Mouse (Mus musculus) myocyte (in vitro differentiated cells): ENCODE results near the gene Larp1. TPM values are rescaled to one million over a fixed set of nuclear protein-coding genes. Genes with fewer than 3 reads are reported as not detected.

ENCODE experiments used
- H3K27me3 ChIP-seq: one replicate; pipeline ENCODE4 v1.6.1; 2011; ENCODE audit not compliant: control insufficient read depth, insufficient read depth, insufficient read length
- H3K36me3 ChIP-seq: one replicate; pipeline ENCODE4 v1.6.1; 2011; ENCODE audit not compliant: control insufficient read depth, insufficient read depth
- H3K4me2 ChIP-seq: one replicate; pipeline ENCODE4 v1.6.1; 2011; ENCODE audit warnings: low read depth, control low read depth
- H3K4me3 ChIP-seq: one replicate; pipeline ENCODE4 v1.5.1; 2011; ENCODE audit warnings: mild to moderate bottlenecking, control low read depth, moderate library complexity
- H3K79me2 ChIP-seq: one replicate; pipeline ENCODE4 v1.6.1; 2011; ENCODE audit not compliant: control insufficient read depth, insufficient read depth
- H3ac ChIP-seq: one replicate; pipeline ENCODE4 v1.6.1; 2011; ENCODE audit not compliant: control insufficient read depth, insufficient read length
- CEBPB ChIP-seq: IDR thresholded peaks from 2 replicates; pipeline ENCODE4 v1.6.1; 2011; ENCODE audit warnings: mild to moderate bottlenecking, moderate library complexity; ENCODE audit not compliant: poor library complexity, insufficient read depth, severe bottlenecking
- E2F4 ChIP-seq: IDR thresholded peaks from one replicate; pipeline ENCODE4 v1.6.1; 2011; ENCODE audit warnings: mild to moderate bottlenecking, control low read depth, moderate library complexity; ENCODE audit not compliant: insufficient read depth
- MAX ChIP-seq: IDR thresholded peaks from one replicate; pipeline ENCODE4 v1.6.1; 2011; ENCODE audit warnings: low read depth, mild to moderate bottlenecking, control low read depth
- MYOD1 ChIP-seq, 3 experiments: IDR thresholded peaks; one replicate each; pipeline ENCODE4 v1.6.1; 2011; ENCODE audit warnings: control low read depth in 2 of 3, low read depth in 2 of 3, mild to moderate bottlenecking in 2 of 3, moderate library complexity in 1 of 3; ENCODE audit not compliant: insufficient read length in 2 of 3, control insufficient read depth in 1 of 3
- MYOG ChIP-seq, 3 experiments: IDR thresholded peaks; one replicate each; pipeline ENCODE4 v1.6.1; 2011; ENCODE audit warnings: control low read depth in 2 of 3, low read depth in 2 of 3, mild to moderate bottlenecking in 2 of 3; ENCODE audit not compliant: insufficient read length in 2 of 3, control insufficient read depth in 1 of 3, insufficient read depth in 1 of 3
- POLR2A ChIP-seq: IDR thresholded peaks from one replicate; pipeline ENCODE4 v1.6.1; 2011; ENCODE audit warnings: low read depth, mild to moderate bottlenecking, control low read depth, moderate library complexity; ENCODE audit not compliant: insufficient read length
- POLR2AphosphoS2 ChIP-seq: IDR thresholded peaks from one replicate; pipeline ENCODE4 v1.6.1; 2011; ENCODE audit warnings: low read depth, control low read depth; ENCODE audit not compliant: insufficient read length
- REST ChIP-seq: IDR thresholded peaks from one replicate; pipeline ENCODE4 v1.6.1; 2011; ENCODE audit warnings: mild to moderate bottlenecking, control low read depth, moderate library complexity; ENCODE audit not compliant: insufficient read depth, insufficient read length
- SRF ChIP-seq: IDR thresholded peaks from one replicate; pipeline ENCODE4 v1.6.1; 2011; ENCODE audit warnings: low read depth; ENCODE audit not compliant: control insufficient read depth, insufficient read length
- TCF12 ChIP-seq: IDR thresholded peaks from one replicate; pipeline ENCODE4 v1.6.1; 2011; ENCODE audit warnings: mild to moderate bottlenecking, control low read depth; ENCODE audit not compliant: poor library complexity, insufficient read depth, severe bottlenecking
- TCF3 ChIP-seq: IDR thresholded peaks from one replicate; pipeline ENCODE4 v1.6.1; 2011; ENCODE audit warnings: low read depth, control low read depth; ENCODE audit not compliant: insufficient read length
- USF1 ChIP-seq: IDR thresholded peaks from one replicate; pipeline ENCODE4 v1.6.1; 2011; ENCODE audit warnings: low read depth, mild to moderate bottlenecking, control low read depth, moderate library complexity
- polyA plus RNA-seq: library from polyadenylated mRNA; unstranded; fragments of >200 nt; fragmentation: generic; extraction: Trizol; gene quantifications from one replicate; pipeline ENCODE4 v1.2.1, GENCODE M21; 2012; ENCODE audit warnings: missing spikeins

Gene Larp1
- polyA plus RNA-seq, 1 experiment, result 67.6 TPM

DNA sequence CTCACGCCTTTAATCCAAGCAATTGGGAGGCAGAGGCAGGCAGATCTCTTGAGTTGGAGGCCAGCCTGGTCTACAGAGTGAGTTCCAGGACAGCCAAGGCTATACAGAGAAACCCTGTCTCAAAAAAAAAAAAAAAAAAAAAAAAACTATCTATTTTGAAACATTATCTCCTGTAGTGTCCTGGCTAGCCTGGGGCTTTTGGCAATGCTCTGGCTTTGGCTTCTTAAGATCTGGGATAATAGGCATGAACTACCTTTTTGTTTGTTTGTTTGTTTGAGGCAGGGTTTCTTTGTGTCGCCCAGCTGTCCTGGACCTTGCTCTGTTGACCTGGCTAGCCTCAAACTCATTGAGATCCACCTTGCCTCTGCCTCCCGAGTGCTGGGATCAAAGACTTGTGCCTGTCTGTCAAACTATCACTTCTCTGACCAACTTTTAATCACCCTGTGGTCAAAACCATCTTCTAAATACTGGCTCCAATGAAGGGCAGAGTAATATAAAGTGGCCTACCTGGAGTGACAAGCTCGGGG, 92.4 kb downstream of the Larp1 start:
- no peak for TF ChIP-seq E2F4
- TF ChIP-seq POLR2AphosphoS2, result no peak
- TF ChIP-seq MAX, result no peak
- no peak for TF ChIP-seq SRF
- no peak for TF ChIP-seq TCF12
- no peak for TF ChIP-seq CEBPB
- no peak for TF ChIP-seq MYOD1 (IDR thresholded peaks at IDR 0.05; ENCODE audit: control insufficient read depth in 1 of 3, insufficient read length in 2 of 3, low read depth in 2 of 3)
- TF ChIP-seq REST, result no peak
- TF ChIP-seq TCF3, result no peak
- TF ChIP-seq MYOG (IDR thresholded peaks at IDR 0.05; ENCODE audit: control insufficient read depth in 1 of 3, insufficient read depth in 1 of 3, insufficient read length in 2 of 3, low read depth in 2 of 3), result no peak
- TF ChIP-seq POLR2A, result no peak
- TF ChIP-seq USF1, result no peak
- Histone ChIP-seq H3K36me3 (no peaks in the 10 kb centered on the region), H3K79me2 (peaks cover 22% of the 10 kb centered on the region), H3ac (no peak overlapping the region), H3K27me3 (no peaks in the 10 kb centered on the region), H3K4me2 (no peak overlapping the region), H3K4me3 (no peak overlapping the region)

DNA sequence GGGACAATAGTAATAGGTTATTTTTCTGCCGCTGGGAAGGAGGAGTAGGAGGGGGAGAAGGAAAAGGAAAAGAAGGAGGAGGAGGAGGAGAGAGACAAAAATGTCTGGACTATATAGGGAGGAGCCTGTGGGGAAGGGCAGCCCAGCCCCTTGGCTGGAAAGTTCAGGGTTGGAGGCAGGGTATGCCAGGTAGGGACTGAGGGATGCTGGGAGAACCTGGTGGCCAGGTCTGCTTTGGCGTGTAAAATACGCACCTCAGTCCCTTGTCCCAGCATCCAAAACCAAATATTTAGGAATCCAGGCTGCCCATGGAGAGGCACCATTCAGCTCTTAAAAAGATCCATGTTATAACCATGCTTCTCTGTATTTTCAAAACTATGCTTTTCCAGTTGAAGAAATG, 93.3 kb downstream of the Larp1 start:
- H3K27me3 ChIP-seq, result no peaks in the 10 kb centered on the region
- no peak for TF ChIP-seq SRF
- no peak for TF ChIP-seq TCF3
- no peak for TF ChIP-seq REST
- no peak for TF ChIP-seq E2F4
- no peak for TF ChIP-seq MAX
- no peak for TF ChIP-seq TCF12
- no peak for TF ChIP-seq USF1
- TF ChIP-seq MYOD1 (IDR thresholded peaks at IDR 0.05; ENCODE audit: control insufficient read depth in 1 of 3, insufficient read length in 2 of 3, low read depth in 2 of 3), result no peak
- no peak for TF ChIP-seq MYOG (IDR thresholded peaks at IDR 0.05; ENCODE audit: control insufficient read depth in 1 of 3, insufficient read depth in 1 of 3, insufficient read length in 2 of 3, low read depth in 2 of 3)
- TF ChIP-seq POLR2A, result no peak
- no peak for TF ChIP-seq POLR2AphosphoS2
- no peak for TF ChIP-seq CEBPB
- no peak overlapping the region for H3ac ChIP-seq
- H3K79me2 ChIP-seq, result peaks cover 24% of the 10 kb centered on the region
- H3K4me3 ChIP-seq, result no peak overlapping the region
- H3K36me3 ChIP-seq, result no peaks in the 10 kb centered on the region
- H3K4me2 ChIP-seq, result no peak overlapping the region

DNA sequence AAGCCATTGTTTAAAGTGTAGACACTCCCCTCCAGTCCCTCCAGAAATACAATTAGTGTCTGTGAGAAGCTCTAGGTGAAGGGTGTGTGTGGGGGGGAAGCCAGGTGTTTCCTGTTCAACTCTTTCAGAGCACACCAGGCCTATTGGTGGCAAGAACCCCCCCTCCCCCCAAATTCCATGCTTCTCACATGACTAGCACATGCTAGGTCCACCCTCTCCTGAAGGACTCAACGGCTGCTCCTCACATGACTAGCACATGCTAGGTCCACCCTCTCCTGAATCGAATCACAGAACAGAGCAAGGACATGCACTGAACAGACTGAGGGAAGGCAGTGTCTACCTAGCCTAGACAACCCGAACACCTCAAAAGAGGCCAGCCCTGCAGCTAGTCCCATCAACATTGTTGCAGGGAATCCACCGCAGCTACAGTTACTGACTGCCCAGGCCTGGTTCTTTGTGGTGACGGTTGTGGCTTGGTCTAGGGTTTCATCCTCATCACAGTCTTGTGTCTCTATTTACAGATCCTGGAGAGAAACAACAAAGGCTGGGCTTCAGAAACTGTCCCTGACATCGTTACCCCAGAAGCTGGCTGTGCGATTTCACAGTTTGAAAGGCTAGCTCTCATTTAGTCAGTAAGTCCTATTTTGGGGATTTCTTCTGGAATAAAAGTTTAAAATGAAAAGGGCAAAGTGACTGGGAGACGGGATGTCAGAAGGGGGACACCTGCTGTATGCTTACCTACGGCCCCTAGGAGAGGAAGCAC, 93.9 kb downstream of the Larp1 start:
- Histone ChIP-seq H3ac (peak overlapping the region; percentile 33), H3K36me3 (no peaks in the 10 kb centered on the region), H3K4me2 (peak overlapping the region; percentile 87), H3K27me3 (no peaks in the 10 kb centered on the region), H3K4me3 (peak overlapping the region; percentile 97), H3K79me2 (peaks cover 30% of the 10 kb centered on the region)
- TF ChIP-seq USF1 (no peak), TCF3 (no peak), CEBPB (no peak), MYOG (IDR thresholded peaks at IDR 0.05; ENCODE audit: control insufficient read depth in 1 of 3, insufficient read depth in 1 of 3, insufficient read length in 2 of 3, low read depth in 2 of 3) (no peak), MYOD1 (IDR thresholded peaks at IDR 0.05; ENCODE audit: control insufficient read depth in 1 of 3, insufficient read length in 2 of 3, low read depth in 2 of 3) (no peak), TCF12 (no peak), MAX (no peak), POLR2A (no peak), POLR2AphosphoS2 (no peak), REST (no peak), E2F4 (no peak), SRF (no peak)

DNA sequence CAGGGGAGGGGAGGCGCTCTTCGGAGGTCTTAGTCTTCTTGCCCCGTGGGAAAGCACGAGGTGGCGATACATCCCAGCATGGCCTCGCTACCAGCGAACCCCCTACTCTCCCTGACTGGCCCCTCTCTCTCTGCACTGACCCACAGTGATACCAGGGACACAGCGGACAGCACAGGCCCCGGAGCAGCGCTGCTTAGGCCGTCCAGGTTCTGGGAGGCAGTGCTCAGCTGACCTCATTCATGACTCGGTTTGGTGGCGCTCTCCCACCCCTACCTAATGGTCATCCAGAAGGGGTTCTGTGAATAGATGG, 94.4 kb downstream of the Larp1 start:
- Histone ChIP-seq H3K4me3 (peak overlapping the region; percentile 97), H3K27me3 (no peaks in the 10 kb centered on the region), H3K79me2 (peaks cover 36% of the 10 kb centered on the region), H3K4me2 (peak overlapping the region; percentile 87), H3ac (peak overlapping the region; percentile 33), H3K36me3 (no peaks in the 10 kb centered on the region)
- no peak for TF ChIP-seq MAX
